Mouse (Mus musculus) forebrain, embryonic 16.5 days (tissue): ENCODE measurements around the gene Gm12216. TPM values are rescaled to one million over a fixed set of nuclear protein-coding genes. Genes with fewer than 3 reads are reported as not detected.
A peak's percentile ranks its signal among the peaks of the same experiment; 100 is the strongest.

Experiments
- ATAC-seq: fragments of 200-750 bp; cut with Nextera tagmentation; 2 replicates; pipeline ENCODE4 v1.8.0; 2017; ENCODE audit warnings: mild to moderate bottlenecking, moderate library complexity
- H3K27ac ChIP-seq: fragments of 300-500 bp; sonication (generic); 2 replicates; pipeline ENCODE4 v1.5.1; 2014; ENCODE audit warnings: low read length, control low read depth
- H3K27me3 ChIP-seq: fragments of 300-500 bp; sonication (generic); replicated peaks from 2 replicates; pipeline ENCODE4 v1.6.1; 2014; ENCODE audit warnings: low read length; ENCODE audit not compliant: control insufficient read depth, insufficient read depth
- H3K36me3 ChIP-seq: fragments of 300-500 bp; sonication (generic); 2 replicates; pipeline ENCODE4 v1.6.1; 2014; ENCODE audit not compliant: control insufficient read depth, insufficient read depth
- H3K4me1 ChIP-seq: fragments of 300-500 bp; sonication (generic); replicated peaks from 2 replicates; pipeline ENCODE4 v1.6.1; 2014; ENCODE audit warnings: low read length; ENCODE audit not compliant: control insufficient read depth, insufficient read depth
- H3K4me2 ChIP-seq: fragments of 300-500 bp; sonication (generic); 2 replicates; pipeline ENCODE4 v1.6.1; 2014; ENCODE audit warnings: mild to moderate bottlenecking, low read length, control low read depth
- H3K4me3 ChIP-seq: fragments of 300-500 bp; sonication (generic); replicated peaks from 2 replicates; pipeline ENCODE4 v1.5.1; 2014; ENCODE audit warnings: mild to moderate bottlenecking, low read length, control low read depth
- H3K9ac ChIP-seq: fragments of 300-500 bp; sonication (generic); replicated peaks from 2 replicates; pipeline ENCODE4 v1.6.1; 2014; ENCODE audit warnings: low read depth, low read length, control low read depth
- H3K9me3 ChIP-seq: fragments of 300-500 bp; sonication (generic); 2 replicates; pipeline ENCODE4 v1.6.1; 2016; ENCODE audit warnings: low read length; ENCODE audit not compliant: control insufficient read depth
- WGBS: fragments of 180-500 bp; shearing (Covaris S2); extraction: QIAGEN DNeasy Blood & Tissue Kit; methylation state at CpG from one replicate; pipeline ENCODE4 v1.1.7; 2014; 5-methylcytosine and 5-hydroxymethylcytosine counted together
- polyA plus RNA-seq: library from polyadenylated mRNA; unstranded; fragments of >200 nt; fragmentation: Nextera tagmentation; extraction: Ambion mirVana; gene quantifications from 2 replicates; pipeline ENCODE4 v1.2.1, GENCODE M21; 2015

Gene Gm12216
- polyA plus RNA-seq, 1 experiment from 2014 or later = 0.39 TPM

DNA sequence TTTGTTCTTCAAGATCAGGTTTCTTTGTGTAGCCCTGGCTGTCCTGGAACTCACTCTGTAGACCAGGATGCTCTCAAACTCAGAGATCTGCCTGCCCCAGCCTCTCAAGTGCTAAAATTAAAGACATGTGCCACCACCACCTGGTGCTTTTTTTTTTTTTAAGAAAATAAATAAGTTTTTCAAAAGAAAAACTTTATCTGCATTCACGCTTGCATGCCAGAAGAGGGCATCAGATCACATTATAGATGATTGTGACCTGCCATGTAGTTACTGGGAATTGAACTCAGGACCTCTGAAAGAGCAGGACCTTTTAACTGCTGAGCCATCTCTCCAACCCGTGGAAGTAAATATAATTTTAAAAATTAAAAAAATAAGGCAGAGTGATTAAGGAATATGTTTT, 113.8 kb downstream of the Gm12216 start:
- WGBS = 86% methylated on average over 2 of the region's 2 CpGs
- H3K9ac ChIP-seq = no peak overlapping the region
- no peaks in the 10 kb centered on the region for H3K27me3 ChIP-seq
- no peaks in the 10 kb centered on the region for H3K4me1 ChIP-seq
- H3K9me3 ChIP-seq = no peaks in the 10 kb centered on the region
- no peak overlapping the region for H3K4me3 ChIP-seq
- H3K4me2 ChIP-seq = no peak overlapping the region
- no peaks in the 10 kb centered on the region for H3K36me3 ChIP-seq
- no peak overlapping the region for H3K27ac ChIP-seq
- no peak for ATAC-seq

GRCm38 (mm10) chr11:53742353-53742752, 116.7 kb downstream of the Gm12216 start:
- Histone ChIP-seq H3K4me2 (no peak overlapping the region), H3K4me1 (no peaks in the 10 kb centered on the region), H3K27ac (no peak overlapping the region), H3K36me3 (no peaks in the 10 kb centered on the region), H3K9me3 (no peaks in the 10 kb centered on the region), H3K9ac (no peak overlapping the region), H3K27me3 (no peaks in the 10 kb centered on the region), H3K4me3 (no peak overlapping the region)
- ATAC-seq = no peak
- 4% methylated on average over 5 of the region's 5 CpGs for WGBS

DNA sequence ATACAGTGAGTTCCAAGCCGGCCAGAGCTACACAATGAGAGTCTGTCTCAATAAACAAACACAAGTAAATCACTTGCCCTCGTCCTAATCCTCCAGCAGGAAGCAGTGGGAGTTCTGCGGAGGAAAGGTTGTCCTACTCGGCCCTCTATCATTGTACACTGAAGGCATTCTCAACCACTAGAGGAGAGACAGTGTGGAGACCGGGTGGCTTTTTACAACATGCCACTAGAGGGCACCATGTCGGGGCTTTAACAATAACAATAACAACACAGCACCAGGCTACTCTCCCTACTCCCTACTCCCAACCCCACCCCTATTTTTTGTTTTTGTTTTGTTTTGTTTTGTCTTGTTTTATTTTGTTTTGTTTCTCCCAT, 121.5 kb downstream of the Gm12216 start:
- H3K4me2 ChIP-seq = no peak overlapping the region
- 47% methylated on average over 6 of the region's 6 CpGs for WGBS
- no peak overlapping the region for H3K27ac ChIP-seq
- no peak overlapping the region for H3K4me3 ChIP-seq
- ATAC-seq = no peak
- no peaks in the 10 kb centered on the region for H3K36me3 ChIP-seq
- no peaks in the 10 kb centered on the region for H3K4me1 ChIP-seq
- no peaks in the 10 kb centered on the region for H3K27me3 ChIP-seq
- no peak overlapping the region for H3K9ac ChIP-seq
- no peaks in the 10 kb centered on the region for H3K9me3 ChIP-seq

GRCm38 (mm10) chr11:53736771-53737572, 122.1 kb downstream of the Gm12216 start:
- H3K4me2 ChIP-seq = no peak overlapping the region
- no peaks in the 10 kb centered on the region for H3K4me1 ChIP-seq
- ATAC-seq = peak; percentile 47; the same call in 1 of the 2 replicates
- H3K9me3 ChIP-seq = no peaks in the 10 kb centered on the region
- H3K36me3 ChIP-seq = no peaks in the 10 kb centered on the region
- no peak overlapping the region for H3K4me3 ChIP-seq
- 48% methylated on average over 14 of the region's 14 CpGs for WGBS
- no peak overlapping the region for H3K9ac ChIP-seq
- no peaks in the 10 kb centered on the region for H3K27me3 ChIP-seq
- H3K27ac ChIP-seq = no peak overlapping the region

DNA sequence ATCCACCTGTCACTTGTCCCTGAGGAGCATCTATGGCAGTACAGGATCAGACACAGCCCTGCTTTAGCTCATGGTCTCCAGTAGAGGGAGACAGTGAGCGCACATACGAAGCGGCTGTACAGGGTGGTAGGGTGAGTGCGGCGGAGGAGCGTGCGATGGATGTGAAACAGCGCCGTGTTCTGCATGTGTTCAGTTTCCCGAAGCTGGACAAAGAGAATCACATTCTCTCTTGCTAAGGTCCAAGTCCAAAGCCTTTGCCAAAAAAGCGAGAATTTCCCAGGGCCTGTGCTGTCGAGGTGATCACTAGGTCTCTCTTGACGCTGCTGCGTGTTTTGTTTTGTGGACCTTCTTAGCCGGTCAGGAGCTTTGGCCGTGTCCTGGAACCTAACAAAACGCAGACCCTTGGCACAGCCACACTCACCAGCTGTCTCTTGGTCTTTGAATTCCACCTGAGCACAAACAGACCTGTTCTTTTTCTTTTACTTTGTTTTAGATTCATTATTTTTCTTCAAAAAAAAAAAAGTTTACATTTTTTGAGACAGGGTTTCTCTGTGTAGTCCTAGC, 123.3 kb downstream of the Gm12216 start:
- peak overlapping the region; percentile 24 for H3K4me3 ChIP-seq

GRCm38 (mm10) chr11:53734970-53735681, 123.9 kb downstream of the Gm12216 start:
- Histone ChIP-seq H3K27ac (no peak overlapping the region), H3K4me1 (no peaks in the 10 kb centered on the region)
- no peak for ATAC-seq

More for the DNA sequence above, 123.3 kb downstream of the Gm12216 start:
- peak; percentile 95 for ATAC-seq
- 14% methylated on average over 17 of the region's 17 CpGs for WGBS
- H3K36me3 ChIP-seq = no peaks in the 10 kb centered on the region
- peak overlapping the region; percentile 15; the same call in 1 of the 2 replicates for H3K9ac ChIP-seq
- H3K4me1 ChIP-seq = no peaks in the 10 kb centered on the region
- H3K27ac ChIP-seq = no peak overlapping the region
- no peaks in the 10 kb centered on the region for H3K9me3 ChIP-seq
- H3K4me2 ChIP-seq = peak overlapping the region; percentile 52
- H3K27me3 ChIP-seq = no peaks in the 10 kb centered on the region

DNA sequence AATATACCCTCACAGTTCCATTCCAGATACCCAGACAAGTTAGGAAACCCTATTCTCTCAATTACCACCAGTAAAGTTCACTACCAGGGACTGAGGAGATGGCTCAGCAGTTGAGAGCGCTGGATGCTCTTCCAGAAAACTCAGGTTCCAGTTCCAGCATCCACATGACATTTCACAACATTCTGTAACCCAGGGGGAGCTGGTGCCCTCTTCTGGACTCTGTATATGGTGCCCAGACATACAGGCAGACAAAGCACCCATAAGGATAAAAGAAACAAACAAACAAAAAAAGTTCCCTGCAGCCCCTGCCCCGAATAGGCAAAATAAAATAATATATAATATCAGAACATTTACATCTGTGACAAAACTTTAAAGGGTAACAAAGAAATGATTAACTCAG, 124.6 kb downstream of the Gm12216 start:
- Histone ChIP-seq H3K4me3 (no peak overlapping the region), H3K36me3 (no peaks in the 10 kb centered on the region), H3K27ac (no peak overlapping the region), H3K9me3 (no peaks in the 10 kb centered on the region), H3K27me3 (no peaks in the 10 kb centered on the region), H3K4me1 (no peaks in the 10 kb centered on the region), H3K4me2 (no peak overlapping the region), H3K9ac (no peak overlapping the region)
- WGBS = 79% methylated on average over 2 of the region's 2 CpGs
- ATAC-seq = no peak

More at GRCm38 (mm10) chr11:53734970-53735681, 123.9 kb downstream of the Gm12216 start:
- Histone ChIP-seq H3K4me3 (no peak overlapping the region), H3K27me3 (no peaks in the 10 kb centered on the region), H3K9me3 (no peaks in the 10 kb centered on the region), H3K36me3 (no peaks in the 10 kb centered on the region), H3K4me2 (no peak overlapping the region), H3K9ac (no peak overlapping the region)
- WGBS = 76% methylated on average over 18 of the region's 18 CpGs

DNA sequence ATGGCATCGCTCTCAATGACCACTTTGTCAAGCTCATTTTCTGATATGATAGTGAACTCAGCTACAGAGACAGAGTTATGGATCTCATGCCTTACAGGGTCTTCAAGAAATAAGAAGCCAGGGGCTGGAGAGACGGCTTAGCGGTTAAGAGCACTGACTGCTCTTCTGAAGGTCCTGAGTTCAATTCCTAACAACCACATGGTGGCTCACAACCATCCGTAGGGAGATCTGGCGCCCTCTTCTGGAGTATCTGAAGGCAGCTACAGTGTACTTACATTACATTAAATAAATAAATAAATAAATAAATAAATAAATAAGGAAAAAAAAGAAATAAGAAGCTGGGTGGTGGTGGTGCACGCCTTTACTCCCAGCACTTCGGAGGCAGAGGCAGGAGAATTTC, 125.2 kb downstream of the Gm12216 start:
- Histone ChIP-seq H3K36me3 (no peaks in the 10 kb centered on the region), H3K27me3 (no peaks in the 10 kb centered on the region), H3K9ac (no peak overlapping the region), H3K4me1 (no peaks in the 10 kb centered on the region), H3K4me3 (no peak overlapping the region), H3K4me2 (no peak overlapping the region), H3K27ac (no peak overlapping the region), H3K9me3 (no peaks in the 10 kb centered on the region)
- no peak for ATAC-seq
- 91% methylated on average over 7 of the region's 7 CpGs for WGBS
